Mouse (Mus musculus) inflammation-experienced regulatory T-cells (primary cell): ENCODE results near the gene Pigb. TPM values are rescaled to one million over a fixed set of nuclear protein-coding genes. Genes with fewer than 3 reads are reported as not detected.

Source experiments
- polyA plus RNA-seq, 2 experiments: library from polyadenylated mRNA; unstranded; fragments of 100-300 nt; shearing (Covaris generic); gene quantifications; one replicate each; pipeline ENCODE4 v1.2.1; 2017

Gene Pigb
- 10 to 100 TPM; 22.8 to 32.5 TPM for polyA plus RNA-seq

GRCm38 (mm10) chr9:73040080-73040479 lies at the start of gene Pigb:
Gene Pigb, minus strand, starts transcription at chr9:73040378.

GRCm38 (mm10) chr9:73044146-73045079 lies 4.2 kb upstream of the Pigb start, which contains the start of gene Rab27a:
Gene Rab27a, plus strand, starts transcription at chr9:73044854.

GRCm38 (mm10) chr9:72985250-72986220 lies 54.6 kb downstream of the Pigb start, which contains the start of the genes Ccpg1os and Ccpg1:
Gene Ccpg1os, minus strand, starts transcription at chr9:72985382.
Gene Ccpg1, plus strand, starts transcription at chr9:72985429.

GRCm38 (mm10) chr9:72958521-72959450 lies 81.4 kb downstream of the Pigb start, which contains the start of the genes Dyx1c1 and Gm44503:
Gene Dyx1c1, plus strand, starts transcription at chr9:72958785.
Gene Gm44503, plus strand, starts transcription at chr9:72958852.

Other genes with a start within 250 kb of the Pigb start
- gene Prtg, start 233.5 kb downstream of the Pigb start, polyA plus RNA-seq = under 1 TPM; 0.61 to 0.66 TPM
- under 1 TPM; 0.04 to 0.64 TPM for gene Pygo1, start 114.7 kb downstream of the Pigb start, polyA plus RNA-seq
- gene Dyx1c1, start 81.6 kb downstream of the Pigb start, polyA plus RNA-seq = 1 to 10 TPM; 2.5 to 2.9 TPM
- not detected for gene Gm44503, start 81.5 kb downstream of the Pigb start, polyA plus RNA-seq
- gene Ccpg1os, start 55.0 kb downstream of the Pigb start, polyA plus RNA-seq = 1 to 10 TPM; 6.6 to 9.5 TPM
- 100 to 1,000 TPM; 102 to 125 TPM for gene Ccpg1, start 54.9 kb downstream of the Pigb start, polyA plus RNA-seq
- gene Rab27a, start 4.5 kb upstream of the Pigb start, polyA plus RNA-seq = 10 to 100 TPM; 49.9 to 53.0 TPM
- gene Khdc3, start 61.5 kb upstream of the Pigb start, polyA plus RNA-seq = under 1 TPM; 0.44 to 0.76 TPM
- not detected for gene Gm20509, start 62.1 kb upstream of the Pigb start, polyA plus RNA-seq
- gene Rsl24d1, start 73.0 kb upstream of the Pigb start, polyA plus RNA-seq = 10 to 100 TPM; 64.6 to 74.7 TPM